12 mouse cellular contexts compared by ENCODE assay signal in the genomic region with DNA sequence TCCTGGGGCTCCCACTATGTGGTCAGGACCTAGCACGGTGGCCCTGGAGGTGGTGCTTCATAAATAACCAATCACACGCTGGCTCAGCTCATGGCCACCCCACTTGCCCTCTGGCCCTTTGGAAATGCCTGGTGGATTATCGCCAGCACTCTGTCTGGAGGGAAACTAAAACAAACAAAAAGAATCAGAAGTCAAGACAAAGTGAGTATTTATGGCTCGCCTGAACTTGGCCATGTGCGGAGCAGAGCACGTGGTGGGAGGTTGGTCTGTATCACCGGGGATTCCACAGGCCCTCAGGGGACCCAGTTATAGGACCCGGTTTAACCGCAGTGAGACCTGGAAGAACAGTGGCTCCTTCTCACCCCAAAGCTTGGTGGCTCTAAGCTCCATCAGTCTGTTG.
DNase-seq lines count a peak whose midpoint lies in the region; ATAC-seq lines count a peak whose summit lies in the region.
"Had no signal": no experiment of that assay in that cellular context is flagged by ENCODE, and none has a peak within 500 bp of the region (broad histone marks: within the 10 kb centered on the region; RNA-seq: fewer than 3 reads in every experiment).

No protein-coding gene starts in this region.

- peaks cover 75% of the 10 kb centered on the region for H3K4me1 ChIP-seq in heart, embryonic 13.5 days
- peaks cover 48% of the 10 kb centered on the region for H3K4me1 ChIP-seq in limb, embryonic 12.5 days (replicated peaks)

- no peak for ATAC-seq in heart, embryonic 13.5 days (ENCODE audit: extremely low read depth, insufficient number of reproducible peaks, low FRiP score, low TSS enrichment)
- ATAC-seq in limb, embryonic 12.5 days (ENCODE audit: insufficient number of reproducible peaks, insufficient read depth, low FRiP score, low TSS enrichment, low read depth): no peak
- ATAC-seq in erythroid progenitor cell, adult 5-6 weeks (replicated peaks; ENCODE audit: low FRiP score, poor library complexity, severe bottlenecking): no peak
- ATAC-seq: forebrain, embryonic 16.5 days; midbrain, embryonic 13.5 days had no signal

- H3K27me3 ChIP-seq in heart, embryonic 13.5 days (replicated peaks): no peaks in the 10 kb centered on the region
- H3K27me3 ChIP-seq in limb, embryonic 12.5 days: no peaks in the 10 kb centered on the region
- H3K27me3 ChIP-seq: midbrain, embryonic 13.5 days had no signal

- H3K36me3 ChIP-seq in heart, embryonic 13.5 days: peaks cover 9% of the 10 kb centered on the region
- H3K36me3 ChIP-seq in limb, embryonic 12.5 days: peaks cover 9% of the 10 kb centered on the region
- H3K36me3 ChIP-seq: midbrain, embryonic 13.5 days had no signal

- no peak overlapping the region for H3K9ac ChIP-seq in heart, embryonic 13.5 days
- H3K9ac ChIP-seq in limb, embryonic 12.5 days (replicated peaks): no peak overlapping the region
- H3K9ac ChIP-seq: midbrain, embryonic 13.5 days had no signal

- no peaks in the 10 kb centered on the region for H3K9me3 ChIP-seq in heart, embryonic 13.5 days
- no peaks in the 10 kb centered on the region for H3K9me3 ChIP-seq in limb, embryonic 12.5 days
- H3K9me3 ChIP-seq: midbrain, embryonic 13.5 days had no signal

- no peak for DNase-seq in heart, adult 8-10 months (ENCODE audit: low spot score)
- DNase-seq in B cell, adult 2 months: peak; percentile 65 to 67
- peak; percentile 68 for DNase-seq in adrenal gland, postnatal 14 days
- DNase-seq in cerebellum, postnatal 14 days: no peak
- DNase-seq in gastrocnemius, adult 18-20 months (ENCODE audit: low spot score): no peak
- DNase-seq: cerebellum, postnatal 25 days; left cerebral cortex, postnatal 4 days had no signal

- no peak overlapping the region for H3K4me3 ChIP-seq in heart, embryonic 13.5 days
- H3K4me3 ChIP-seq in limb, embryonic 12.5 days (replicated peaks): no peak overlapping the region
- H3K4me3 ChIP-seq: midbrain, embryonic 13.5 days had no signal

- no peak overlapping the region for H3K4me2 ChIP-seq in heart, embryonic 13.5 days
- no peak overlapping the region for H3K4me2 ChIP-seq in limb, embryonic 12.5 days
- H3K4me2 ChIP-seq: midbrain, embryonic 13.5 days had no signal

- 52% methylated on average over 9 of the region's 9 CpGs for WGBS in heart, embryonic 13.5 days
- WGBS in limb, embryonic 12.5 days: 54% methylated on average over 9 of the region's 9 CpGs

- peak overlapping the region; percentile 10; the same call in 1 of the 2 replicates for H3K27ac ChIP-seq in heart, embryonic 13.5 days (replicated peaks)
- 0 out of 2 replicates have a peak overlapping the region, but pooled peaks have one; percentile 23 for H3K27ac ChIP-seq in limb, embryonic 12.5 days
- H3K27ac ChIP-seq: midbrain, embryonic 13.5 days had no signal

Comparison
In these comparisons a context has a peak if more than half of its experiments do, and no peak if none do; other contexts are left out.
1. DNase-seq: peak in B cell, adult 2 months (2 of 2) and adrenal gland, postnatal 14 days (single experiment); none in heart, adult 8-10 months (single experiment), cerebellum, postnatal 14 days (0 of 2) and gastrocnemius, adult 18-20 months (single experiment).